Mouse (Mus musculus) G1E (cell line): ENCODE results near the gene Dlgap1. TPM values are rescaled to one million over a fixed set of nuclear protein-coding genes. Genes with fewer than 3 reads are reported as not detected.

Experiments used
- ATAC-seq: 2 replicates; pipeline ENCODE4 v1.8.0; 2016; ENCODE audit warnings: mild to moderate bottlenecking; ENCODE audit not compliant: insufficient number of reproducible peaks, poor library complexity, low FRiP score, severe bottlenecking; ENCODE audit errors: extremely low read depth
- DNase-seq: peaks from one replicate; pipeline ENCODE4 v3.0.0; 2012; ENCODE audit warnings: low spot score
- H3K27me3 ChIP-seq: 2 replicates; pipeline ENCODE4 v1.6.1; 2012; ENCODE audit warnings: mild to moderate bottlenecking, low read length, inconsistent platforms; ENCODE audit not compliant: insufficient read depth
- H3K36me3 ChIP-seq: replicated peaks from 2 replicates; pipeline ENCODE3; 2012; ENCODE audit warnings: mild to moderate bottlenecking, inconsistent platforms
- H3K4me1 ChIP-seq: 2 replicates; pipeline ENCODE4 v1.6.1; 2012; ENCODE audit warnings: low read depth, low read length, inconsistent platforms, mixed read lengths; ENCODE audit not compliant: insufficient read depth
- H3K4me3 ChIP-seq: 2 replicates; pipeline ENCODE4 v1.5.1; 2012; ENCODE audit warnings: low read depth, mild to moderate bottlenecking, inconsistent platforms, low read length, moderate library complexity, mixed read lengths
- H3K9me3 ChIP-seq: replicated peaks from 2 replicates; pipeline ENCODE4 v1.6.1; 2012; ENCODE audit warnings: inconsistent platforms
- CTCF ChIP-seq: IDR thresholded peaks from 2 replicates; pipeline ENCODE4 v1.5.1; 2012; ENCODE audit warnings: low read depth, low read length, inconsistent platforms, mixed read lengths
- GATA1 ChIP-seq: IDR thresholded peaks from 2 replicates; pipeline ENCODE4 v1.6.1; 2012; ENCODE audit warnings: borderline replicate concordance, low read length, inconsistent platforms, mixed read lengths
- GATA2 ChIP-seq: IDR thresholded peaks from 2 replicates; pipeline ENCODE4 v1.6.1; 2012; ENCODE audit warnings: low read depth, low read length, inconsistent platforms, borderline replicate concordance
- POLR2AphosphoS5 ChIP-seq: IDR thresholded peaks from 2 replicates; pipeline ENCODE4 v1.6.1; 2012; ENCODE audit warnings: low read depth, low read length, inconsistent platforms; ENCODE audit not compliant: insufficient replicate concordance
- TAL1 ChIP-seq: conservative IDR thresholded peaks from 2 replicates; pipeline ENCODE4 v1.6.1; 2012; ENCODE audit warnings: low read depth, low read length, inconsistent platforms, mixed read lengths
- polyA plus RNA-seq: library from polyadenylated mRNA; stranded (reverse); fragments of >175 nt; gene quantifications from 2 replicates; pipeline ENCODE4 v1.2.3, GENCODE M21; 2012
- total RNA-seq, 2 experiments: library from RNA; stranded (forward) in 1 of 2; stranded (reverse) in 1 of 2; fragments of 200-1000 nt in 1 of 2; fragments of >200 nt in 1 of 2; fragmentation: Nextera tagmentation in 1 of 2; gene quantifications; 2 replicates each; pipeline ENCODE4 v1.2.3; 2014 to 2017

Dlgap1 gene
- total and polyA plus RNA-seq, 3 experiments, result 0.22 TPM; not detected in 2

DNA sequence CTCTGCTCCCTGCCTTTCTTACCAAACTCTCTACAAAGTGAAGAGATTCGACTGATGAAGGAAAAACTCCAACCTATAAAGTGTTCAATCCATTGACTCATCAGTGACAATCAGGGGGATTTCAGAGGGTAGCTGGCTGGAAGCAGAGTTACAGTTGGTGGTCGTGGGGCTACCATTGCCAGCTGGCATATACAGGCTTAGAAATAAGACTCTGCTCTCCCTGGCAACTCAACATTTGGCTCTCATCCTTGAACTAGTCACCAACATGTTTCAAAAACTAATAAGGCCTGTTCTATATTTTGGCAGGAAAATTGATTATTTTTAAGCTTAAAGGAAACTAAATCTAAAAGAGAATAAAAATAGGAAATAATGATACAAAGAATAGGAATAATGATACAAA is 333.8 kb downstream of the Dlgap1 start:
- no peak for DNase-seq
- H3K27me3 ChIP-seq, result no peaks in the 10 kb centered on the region
- ATAC-seq, result no peak
- no peak for TF ChIP-seq CTCF
- no peak for TF ChIP-seq GATA2
- no peak for TF ChIP-seq POLR2AphosphoS5
- TF ChIP-seq GATA1, result no peak
- no peak for TF ChIP-seq TAL1
- H3K9me3 ChIP-seq, result peaks cover 26% of the 10 kb centered on the region
- no peaks in the 10 kb centered on the region for H3K36me3 ChIP-seq
- no peak overlapping the region for H3K4me3 ChIP-seq
- H3K4me1 ChIP-seq, result no peaks in the 10 kb centered on the region

- H3K36me3 ChIP-seq, result no peaks in the 10 kb centered on the region
- ATAC-seq (no peak), DNase-seq (no peak)
- H3K4me1 ChIP-seq, result no peaks in the 10 kb centered on the region
- no peaks in the 10 kb centered on the region for H3K27me3 ChIP-seq
- TF ChIP-seq POLR2AphosphoS5, result no peak
- TF ChIP-seq TAL1, result no peak
- TF ChIP-seq CTCF, result no peak
- TF ChIP-seq GATA1, result no peak
- no peak for TF ChIP-seq GATA2
- peaks cover 37% of the 10 kb centered on the region for H3K9me3 ChIP-seq
- H3K4me3 ChIP-seq, result no peak overlapping the region
Measured at GRCm38 (mm10) chr17:70305021-70305420, 336.1 kb downstream of the Dlgap1 start.

DNA sequence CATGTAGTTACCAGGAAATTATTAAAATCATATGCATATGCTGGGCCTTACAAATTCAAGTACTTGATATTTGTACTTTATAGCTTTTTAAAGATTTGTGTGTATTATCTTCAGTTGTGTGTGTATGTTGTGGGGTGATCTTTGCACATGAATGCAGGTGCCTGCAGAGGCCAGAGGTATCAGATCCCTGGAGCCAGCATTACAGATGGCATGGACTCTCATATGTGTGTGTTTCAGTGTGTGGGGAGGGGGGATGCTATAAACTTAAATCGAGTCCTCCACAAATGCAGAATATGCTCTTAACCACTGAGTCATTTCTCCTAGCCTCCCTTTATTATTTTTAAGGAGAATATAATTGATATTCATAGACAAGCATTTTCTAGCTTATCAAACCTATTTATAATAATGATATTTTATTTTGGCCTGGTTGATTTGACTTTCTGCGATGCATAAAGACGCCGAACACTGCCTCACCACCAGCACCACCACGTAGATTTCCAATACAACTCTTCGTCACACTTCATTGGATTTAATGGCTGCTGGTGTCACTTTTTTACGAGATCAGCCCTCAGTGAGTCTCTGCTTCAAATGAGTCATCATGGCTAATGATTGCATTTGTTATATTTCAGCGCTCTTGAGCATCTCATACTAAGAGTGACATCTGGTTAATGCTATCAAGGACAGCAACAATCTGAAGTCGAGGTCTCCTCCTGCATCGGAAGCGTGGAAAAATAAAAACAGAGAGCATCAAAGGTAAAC is 338.7 kb downstream of the Dlgap1 start:
- TF ChIP-seq POLR2AphosphoS5 (no peak), GATA1 (no peak), GATA2 (no peak), TAL1 (no peak), CTCF (no peak)
- H3K27me3 ChIP-seq, result no peaks in the 10 kb centered on the region
- DNase-seq, result no peak
- no peaks in the 10 kb centered on the region for H3K36me3 ChIP-seq
- no peak for ATAC-seq
- H3K4me3 ChIP-seq, result no peak overlapping the region
- H3K4me1 ChIP-seq, result no peaks in the 10 kb centered on the region
- H3K9me3 ChIP-seq, result peaks cover 31% of the 10 kb centered on the region

- TF ChIP-seq CTCF (no peak), POLR2AphosphoS5 (no peak)
- DNase-seq (no peak), ATAC-seq (no peak)
- no peaks in the 10 kb centered on the region for H3K27me3 ChIP-seq
- no peak overlapping the region for H3K4me3 ChIP-seq
- peaks cover 27% of the 10 kb centered on the region for H3K9me3 ChIP-seq
- no peaks in the 10 kb centered on the region for H3K4me1 ChIP-seq
- no peaks in the 10 kb centered on the region for H3K36me3 ChIP-seq
Measured at GRCm38 (mm10) chr17:70308364-70309231, 339.7 kb downstream of the Dlgap1 start.

- Histone ChIP-seq H3K27me3 (no peaks in the 10 kb centered on the region), H3K4me1 (no peaks in the 10 kb centered on the region), H3K9me3 (peaks cover 28% of the 10 kb centered on the region), H3K36me3 (no peaks in the 10 kb centered on the region), H3K4me3 (no peak overlapping the region)
- DNase-seq (no peak), ATAC-seq (no peak)
- TF ChIP-seq GATA2 (no peak), CTCF (no peak), TAL1 (no peak), GATA1 (no peak), POLR2AphosphoS5 (no peak)
Measured at GRCm38 (mm10) chr17:70316327-70316726, 347.5 kb downstream of the Dlgap1 start.

GRCm38 (mm10) chr17:70317779-70318178 is 348.9 kb downstream of the Dlgap1 start:
- ATAC-seq (no peak), DNase-seq (no peak)
- Histone ChIP-seq H3K27me3 (no peaks in the 10 kb centered on the region), H3K4me3 (no peak overlapping the region), H3K36me3 (no peaks in the 10 kb centered on the region), H3K4me1 (no peaks in the 10 kb centered on the region), H3K9me3 (peaks cover 35% of the 10 kb centered on the region)
- no peak for TF ChIP-seq GATA2
- TF ChIP-seq POLR2AphosphoS5, result no peak
- no peak for TF ChIP-seq TAL1
- no peak for TF ChIP-seq CTCF
- TF ChIP-seq GATA1, result no peak

GRCm38 (mm10) chr17:70321976-70322375 is 353.1 kb downstream of the Dlgap1 start:
- no peaks in the 10 kb centered on the region for H3K27me3 ChIP-seq
- no peaks in the 10 kb centered on the region for H3K36me3 ChIP-seq
- TF ChIP-seq CTCF, result no peak
- no peak for TF ChIP-seq GATA2
- TF ChIP-seq POLR2AphosphoS5, result no peak
- TF ChIP-seq TAL1, result no peak
- TF ChIP-seq GATA1, result no peak
- no peak for DNase-seq
- H3K4me3 ChIP-seq, result no peak overlapping the region
- H3K9me3 ChIP-seq, result peaks cover 32% of the 10 kb centered on the region
- no peak for ATAC-seq
- no peaks in the 10 kb centered on the region for H3K4me1 ChIP-seq
